Mouse (Mus musculus): ENCODE results near the gene Art4.

DNA sequence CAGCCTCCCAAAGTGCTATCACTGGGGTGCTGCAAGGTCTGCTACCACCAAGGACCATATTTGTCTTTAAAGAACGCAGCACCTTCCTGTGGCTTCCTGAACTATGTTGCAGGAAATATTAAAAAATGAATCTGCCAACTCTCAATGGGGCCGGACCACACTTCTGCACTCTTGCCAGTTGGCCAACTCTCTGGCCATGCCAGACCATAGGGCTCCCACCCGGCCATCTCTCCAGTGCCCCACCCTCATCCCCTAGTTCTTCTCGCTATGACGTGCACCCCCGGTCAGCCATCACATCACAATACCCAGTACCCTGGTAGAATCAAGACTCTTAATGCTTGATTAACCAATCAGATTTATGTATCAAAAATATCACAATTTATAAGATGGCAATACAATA lies 26.4 kb upstream of the Art4 start:
- no peak for TF ChIP-seq NRF1 (IDR thresholded peaks at IDR 0.05; ENCODE audit: insufficient read depth, low read depth, low read length, poor library complexity, severe bottlenecking)
- TF ChIP-seq MYC (IDR thresholded peaks at IDR 0.05; ENCODE audit: low read depth, low read length), result no peak
- no peak for TF ChIP-seq POLR2A (IDR thresholded peaks at IDR 0.05; ENCODE audit: control insufficient read depth in 1 of 2, insufficient read depth in 1 of 2, low read depth in 1 of 2, low read length in 2 of 2, poor library complexity in 1 of 2)
- TF ChIP-seq TAL1 (IDR thresholded peaks at IDR 0.05; ENCODE audit: low read length), result no peak
- TF ChIP-seq HCFC1 (IDR thresholded peaks at IDR 0.05; ENCODE audit: low read depth, low read length), result no peak
- no peak for TF ChIP-seq CTCF (IDR thresholded peaks at IDR 0.05 in 2 of 3, conservative IDR thresholded peaks at IDR 0.05 in 1 of 3; ENCODE audit: control insufficient read depth in 1 of 3, insufficient read depth in 1 of 3, low read depth in 2 of 3, low read length in 3 of 3, poor library complexity in 1 of 3, severe bottlenecking in 1 of 3)
- TF ChIP-seq MYB (IDR thresholded peaks at IDR 0.05; ENCODE audit: low read depth, low read length), result no peak
- TF ChIP-seq UBTF (IDR thresholded peaks at IDR 0.05; ENCODE audit: borderline replicate concordance, insufficient read depth, low read depth, low read length), result no peak
- TF ChIP-seq MAFK (IDR thresholded peaks at IDR 0.05; ENCODE audit: borderline replicate concordance, low read depth, low read length), result no peak
- TF ChIP-seq ZC3H11A (IDR thresholded peaks at IDR 0.05; ENCODE audit: low read depth, low read length), result no peak
- TF ChIP-seq GATA1 (IDR thresholded peaks at IDR 0.05; ENCODE audit: low read depth, low read length), result no peak
- TF ChIP-seq MAX (IDR thresholded peaks at IDR 0.05; ENCODE audit: low read length), result no peak
- TF ChIP-seq CHD1 (IDR thresholded peaks at IDR 0.05; ENCODE audit: low read depth, low read length), result no peak
- no peak for TF ChIP-seq ZNF384 (IDR thresholded peaks at IDR 0.05; ENCODE audit: low read depth, low read length)
